Mouse (Mus musculus) bone marrow, adult 2 months (tissue): ENCODE results near the gene Pold4.

Experiments
- CTCF ChIP-seq: fragments of 200-500 bp; IDR thresholded peaks from 2 replicates; pipeline ENCODE4 v1.5.1; 2011; ENCODE audit warnings: low read length, control low read depth; ENCODE audit not compliant: control insufficient read depth, insufficient read depth
- POLR2A ChIP-seq: fragments of 200-500 bp; IDR thresholded peaks from 2 replicates; pipeline ENCODE4 v1.6.1; 2011; ENCODE audit warnings: low read depth, mild to moderate bottlenecking, control low read depth, low read length, borderline replicate concordance; ENCODE audit not compliant: control insufficient read depth

GRCm38 (mm10) chr19:4194776-4195650, 36.7 kb upstream of the Pold4 start:
- TF ChIP-seq CTCF = no peak
- no peak for TF ChIP-seq POLR2A
